Mouse (Mus musculus) right cerebral cortex, postnatal 4 days (tissue): ENCODE measurements around the gene Gpr108.

ENCODE experiments used
- DNase-seq: peaks from one replicate; pipeline ENCODE4 v3.0.0-alpha.2; 2022

Gpr108 gene

DNA sequence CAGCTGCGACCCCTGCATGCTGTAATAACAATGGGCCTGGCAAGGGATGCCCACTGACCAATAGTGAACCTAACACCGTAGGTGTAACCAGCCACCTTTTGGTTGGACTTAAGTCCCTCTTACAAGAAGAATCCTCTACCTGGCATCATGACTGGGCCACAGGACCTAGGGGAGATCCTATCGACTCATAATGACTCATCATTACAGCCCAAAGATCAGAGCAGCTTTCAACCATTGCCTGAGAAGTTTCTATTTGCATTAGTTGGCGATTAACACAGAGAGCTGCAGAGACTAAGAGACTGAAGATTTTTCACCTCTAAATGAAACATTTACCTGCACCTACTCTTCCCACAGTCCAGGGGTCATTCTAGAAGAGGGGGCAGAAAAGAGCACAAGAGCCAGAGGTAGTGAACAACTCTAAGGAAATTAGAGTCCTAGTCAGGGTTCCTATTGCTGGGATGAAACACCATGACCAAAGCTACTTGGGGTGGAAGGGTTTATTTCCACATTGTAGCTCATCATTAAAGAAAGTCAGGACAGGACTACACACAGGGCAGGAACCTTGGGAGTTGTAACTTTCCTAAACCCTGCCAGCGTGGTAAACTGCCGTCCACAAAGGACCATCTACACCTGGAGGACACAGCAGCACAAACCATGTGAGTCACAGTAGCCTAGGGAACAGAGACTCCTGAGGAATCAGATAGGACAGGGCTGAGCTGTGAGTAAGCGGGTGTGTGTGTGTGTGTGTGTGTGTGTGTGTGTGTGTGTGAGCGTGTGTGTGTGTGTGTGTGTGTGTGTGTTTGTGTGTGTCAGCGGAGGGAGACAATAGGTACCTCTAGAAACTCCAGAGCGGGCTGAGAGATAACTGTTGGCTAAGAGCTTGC, 46.2 kb downstream of the Gpr108 start:
- no peak for DNase-seq

- DNase-seq: no peak
Observed at GRCm38 (mm10) chr17:57198252-57198651, 50.0 kb downstream of the Gpr108 start.

GRCm38 (mm10) chr17:57195326-57196010, 52.8 kb downstream of the Gpr108 start:
- DNase-seq: no peak

- no peak for DNase-seq
Observed at GRCm38 (mm10) chr17:57194771-57195170, 53.5 kb downstream of the Gpr108 start.

- DNase-seq: no peak
Observed at GRCm38 (mm10) chr17:57194041-57194507, 54.2 kb downstream of the Gpr108 start, which contains the start of gene Tnfsf14. TSS of gene Tnfsf14 (minus strand) at chr17:57194177.

- DNase-seq: no peak
Observed at GRCm38 (mm10) chr17:57188510-57189192, 59.6 kb downstream of the Gpr108 start.

GRCm38 (mm10) chr17:57185641-57186040, 62.6 kb downstream of the Gpr108 start:
- no peak for DNase-seq
